Mouse (Mus musculus) spleen, postnatal 10 days (tissue): Measurements from ENCODE around the gene Fcamr.

Experiments used
- DNase-seq, 2 experiments: peaks; one replicate each; pipeline ENCODE4 v3.0.0; 2021 to 2022; ENCODE audit warnings: low spot score in 2 of 2

The Fcamr gene

GRCm38 (mm10) chr1:130850405-130850804 lies 49.7 kb downstream of the Fcamr start:
- peak in 1 of 2 experiments; percentile 40 for DNase-seq

GRCm38 (mm10) chr1:130854819-130855218 lies 54.1 kb downstream of the Fcamr start:
- no peak for DNase-seq

- DNase-seq: no peak
Measured at GRCm38 (mm10) chr1:130855723-130856122, 55.0 kb downstream of the Fcamr start.

GRCm38 (mm10) chr1:130857456-130857855 lies 56.8 kb downstream of the Fcamr start:
- DNase-seq: no peak

- peak in 1 of 2 experiments; percentile 69 for DNase-seq
Measured at GRCm38 (mm10) chr1:130864238-130864637, 63.5 kb downstream of the Fcamr start.
